Mouse (Mus musculus): ENCODE results near the gene Slc32a1.

Gene Slc32a1

GRCm38 (mm10) chr2:158665098-158665497 is 54.5 kb downstream of the Slc32a1 start, which contains the start of gene Ppp1r16b:
Gene Ppp1r16b, plus strand, starts transcription at chr2:158665398.
- no peak for DNase-seq (ENCODE audit: low read depth, low spot score)
